Mouse (Mus musculus) erythroblast, embryonic 14.5 days (primary cell): ENCODE results near the gene Btaf1.

Experiments
- GATA1 ChIP-seq: IDR thresholded peaks from 2 replicates; pipeline ENCODE4 v1.6.1; 2012; ENCODE audit warnings: low read length, inconsistent platforms, mixed read lengths
- TAL1 ChIP-seq: IDR thresholded peaks from 3 replicates; pipeline ENCODE4 v1.6.1; 2012; ENCODE audit warnings: low read length, inconsistent platforms, mixed read lengths

GRCm38 (mm10) chr19:37020951-37021350 lies 95.1 kb downstream of the Btaf1 start:
- TF ChIP-seq GATA1 = no peak
- no peak for TF ChIP-seq TAL1
